Mouse (Mus musculus) neural tube, embryonic 10.5 days (tissue): ENCODE results near the gene Srgap2.

Experiments
- DNase-seq: peaks from one replicate; pipeline ENCODE4 v3.0.0-alpha.2; 2017; ENCODE audit warnings: low spot score; ENCODE audit errors: extremely low spot score

The Srgap2 gene

DNA sequence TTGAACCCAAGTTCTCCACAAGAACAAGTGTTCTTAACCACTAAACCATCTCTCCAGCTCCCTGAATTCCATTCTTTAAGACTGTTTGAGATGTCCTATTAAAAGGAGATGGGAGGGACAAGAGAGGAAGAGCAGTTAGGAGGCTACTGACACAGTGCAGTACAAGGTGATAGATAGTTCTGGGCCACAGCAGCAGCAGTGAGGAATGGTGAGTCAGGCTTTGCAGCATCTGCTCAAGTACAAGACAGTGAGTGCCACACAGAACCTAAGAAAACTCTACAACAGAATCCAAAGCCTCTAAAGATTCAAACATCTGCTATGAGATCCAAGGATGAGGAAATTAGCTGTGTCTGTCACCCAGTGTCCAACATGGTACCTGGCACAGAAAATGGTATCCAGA is 51.8 kb downstream of the Srgap2 start:
- DNase-seq, result no peak

DNA sequence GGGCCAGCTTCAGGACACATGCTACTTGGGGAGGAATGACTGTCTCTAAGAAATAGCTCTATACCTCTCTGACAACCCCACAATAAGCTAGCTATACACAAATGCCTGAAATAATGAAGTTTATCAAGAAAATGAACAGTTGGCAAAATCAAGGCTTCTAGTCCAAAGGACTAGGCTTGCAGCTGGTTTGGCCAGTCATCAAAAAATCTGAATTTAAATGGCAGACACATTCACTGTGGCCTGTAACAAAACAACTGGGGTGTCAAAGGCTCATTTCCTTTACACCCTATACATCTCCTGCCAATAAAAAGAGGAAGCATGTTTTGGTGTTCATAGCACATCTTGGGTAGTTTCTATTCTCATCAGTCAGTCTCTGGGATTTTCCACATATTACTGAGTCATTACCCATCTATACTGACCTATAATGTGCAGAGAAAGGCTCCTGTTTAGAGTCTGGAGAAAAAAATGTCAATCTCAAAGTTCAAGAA is 53.5 kb downstream of the Srgap2 start:
- DNase-seq, result no peak

DNA sequence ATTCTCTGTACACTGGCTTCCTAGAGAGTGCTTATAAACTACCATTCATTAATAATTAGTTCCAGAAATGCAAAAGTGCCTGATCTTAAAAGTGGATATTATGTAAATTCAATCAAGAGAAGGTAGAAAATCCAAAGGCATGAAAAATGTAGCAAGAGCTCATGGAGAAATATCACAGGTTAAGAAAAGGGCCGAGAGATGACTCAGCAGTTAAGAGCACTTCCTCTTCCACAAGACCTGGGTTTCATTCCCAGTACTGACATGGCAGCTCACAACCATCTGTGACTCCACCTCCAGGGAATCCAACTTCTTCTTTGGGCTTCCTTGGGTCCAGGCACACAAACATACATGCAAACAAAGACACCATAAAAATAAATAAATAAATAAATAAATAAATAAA is 56.6 kb downstream of the Srgap2 start:
- no peak for DNase-seq

DNA sequence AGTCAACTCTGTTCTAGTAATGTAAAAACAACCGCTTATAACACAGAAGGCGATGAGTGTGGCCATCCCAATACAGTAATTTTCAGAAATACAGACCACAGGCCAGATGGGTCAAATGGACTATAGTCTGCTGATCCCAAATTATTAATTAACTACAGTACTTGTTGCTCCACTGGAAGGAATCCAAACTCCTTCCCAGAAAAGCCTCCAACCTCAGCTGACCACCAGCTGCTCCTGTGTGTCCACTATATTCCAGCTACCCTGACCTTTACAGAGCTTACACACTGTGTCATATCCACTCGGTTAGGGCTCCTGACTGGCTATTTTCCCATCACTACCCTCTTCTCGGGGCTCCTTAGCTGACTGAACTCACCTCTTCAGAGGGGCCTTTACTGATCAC is 61.3 kb downstream of the Srgap2 start:
- no peak for DNase-seq

DNA sequence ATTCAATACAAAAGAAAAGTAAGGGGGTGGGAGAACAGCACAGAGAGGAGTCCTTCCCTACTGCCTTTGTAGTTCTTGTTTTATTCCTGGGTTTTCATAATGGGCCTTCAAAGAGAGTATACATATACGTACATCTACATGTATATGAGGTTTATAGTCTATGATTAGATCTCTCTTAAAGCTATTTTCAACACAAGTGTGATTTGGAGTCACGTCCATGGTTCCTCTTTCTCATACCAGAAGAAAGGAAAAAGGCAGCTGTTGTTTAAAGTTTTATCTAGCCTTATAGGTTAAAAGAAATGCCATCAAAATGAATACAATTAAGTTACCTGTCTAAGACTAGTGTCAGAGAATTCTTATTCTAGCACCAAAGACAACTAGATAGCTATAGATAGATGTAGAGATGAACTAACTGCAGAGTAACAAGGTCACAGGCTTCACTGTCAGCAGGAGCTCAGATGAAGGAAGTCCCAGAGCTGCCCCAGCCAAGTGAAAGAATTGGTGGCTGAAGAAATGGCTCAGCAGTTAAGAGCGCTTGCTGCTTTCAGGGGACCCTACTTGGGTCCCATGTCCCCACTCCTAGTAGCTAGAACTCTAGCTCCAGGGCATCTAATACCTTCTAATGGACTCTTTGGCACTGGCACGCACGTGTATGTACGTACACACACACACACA is 63.1 kb downstream of the Srgap2 start:
- no peak for DNase-seq

DNA sequence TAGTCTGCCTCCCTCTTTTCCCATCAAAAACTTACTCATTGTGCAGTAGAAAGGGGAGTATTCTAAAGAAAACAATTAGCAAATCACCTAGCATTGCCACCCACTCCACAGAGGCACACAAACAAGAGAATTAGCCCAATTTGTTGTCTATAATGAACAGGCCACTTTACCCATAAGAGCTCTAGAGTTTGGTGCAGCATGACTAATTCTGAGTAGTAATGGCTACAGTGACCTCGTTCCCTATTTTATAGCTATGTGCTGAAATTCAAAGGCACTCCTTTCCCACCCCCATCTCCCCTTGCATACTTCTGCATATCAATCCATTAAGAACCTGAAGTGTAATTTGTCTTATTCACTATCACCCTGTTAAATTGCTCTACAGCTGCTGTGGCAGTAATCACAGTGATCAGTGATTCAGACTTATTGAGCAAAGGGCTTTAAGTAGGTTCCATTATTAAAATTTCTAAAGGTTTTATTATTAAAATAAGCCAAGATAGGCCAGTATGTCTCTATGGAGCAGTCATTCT is 64.5 kb downstream of the Srgap2 start:
- no peak for DNase-seq

DNA sequence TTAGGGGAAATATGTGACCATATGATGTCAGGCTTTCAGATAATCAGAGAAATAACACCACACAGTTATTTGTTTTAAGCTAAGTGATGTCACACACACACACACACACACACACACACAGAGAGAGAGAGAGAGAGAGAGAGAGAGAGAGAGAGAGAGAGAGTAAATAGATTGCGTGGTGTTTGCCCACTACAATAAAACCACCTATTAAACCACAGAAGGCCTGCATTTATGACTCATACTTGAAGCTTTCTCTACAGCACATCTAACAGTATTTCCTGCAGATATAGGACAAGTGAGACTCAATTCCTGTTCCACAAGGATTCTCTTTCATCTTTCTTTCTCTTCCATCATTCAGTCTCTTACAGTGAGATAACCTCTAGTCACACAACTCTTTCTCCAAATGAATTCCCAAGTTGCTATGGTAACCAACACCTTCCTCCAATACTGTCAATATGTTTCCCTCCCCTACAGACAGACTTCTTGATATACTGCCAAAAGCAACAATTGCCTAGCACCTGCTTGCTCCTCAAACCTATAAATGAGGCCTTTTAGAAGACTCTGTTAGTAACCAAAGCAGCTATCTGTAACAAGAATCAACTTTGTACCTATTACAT is 66.1 kb downstream of the Srgap2 start:
- no peak for DNase-seq

DNA sequence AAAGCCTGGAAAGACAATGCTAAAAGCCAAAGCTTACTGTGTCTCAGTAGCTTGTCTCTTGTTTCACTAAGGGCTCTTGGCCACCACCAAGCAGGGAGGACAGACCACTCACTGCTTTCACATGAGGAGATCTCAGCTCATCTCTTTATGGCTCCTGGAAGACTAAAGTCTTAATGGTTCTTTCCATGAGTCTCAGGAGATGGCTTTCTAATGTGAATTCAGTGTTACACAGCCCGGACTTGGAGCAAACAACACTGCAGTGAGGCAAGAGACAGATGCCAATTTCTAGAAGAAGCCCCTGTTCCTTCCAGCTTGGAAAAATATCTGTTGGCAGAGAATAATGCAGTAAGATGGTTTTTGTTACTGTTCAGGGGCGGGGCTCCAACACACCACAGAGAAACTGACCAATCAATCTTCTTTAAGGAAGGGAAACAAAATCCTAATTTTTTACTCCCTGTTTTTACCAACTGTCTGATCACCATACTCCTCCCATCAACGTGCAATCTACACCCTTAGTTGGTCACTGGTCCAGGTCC is 71.7 kb downstream of the Srgap2 start:
- DNase-seq, result no peak

DNA sequence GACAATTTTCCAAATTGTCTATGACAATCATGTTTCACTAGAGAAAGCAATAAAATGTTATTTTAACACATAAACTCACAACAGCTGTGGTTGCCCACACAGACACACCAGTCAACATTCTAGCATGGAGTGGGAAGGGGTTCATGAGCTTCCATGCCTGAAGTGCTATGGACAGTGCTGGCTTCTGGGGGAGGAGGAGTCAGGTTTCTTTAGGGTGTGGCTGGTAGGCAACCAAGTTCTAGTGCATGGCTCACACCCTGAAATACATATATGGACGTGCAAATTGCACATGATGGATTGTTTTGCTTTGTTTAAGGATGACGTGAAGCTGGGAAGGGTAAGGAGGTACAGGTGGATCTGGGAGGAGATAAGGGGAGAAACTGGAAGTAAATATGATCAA is 72.8 kb downstream of the Srgap2 start:
- no peak for DNase-seq

DNA sequence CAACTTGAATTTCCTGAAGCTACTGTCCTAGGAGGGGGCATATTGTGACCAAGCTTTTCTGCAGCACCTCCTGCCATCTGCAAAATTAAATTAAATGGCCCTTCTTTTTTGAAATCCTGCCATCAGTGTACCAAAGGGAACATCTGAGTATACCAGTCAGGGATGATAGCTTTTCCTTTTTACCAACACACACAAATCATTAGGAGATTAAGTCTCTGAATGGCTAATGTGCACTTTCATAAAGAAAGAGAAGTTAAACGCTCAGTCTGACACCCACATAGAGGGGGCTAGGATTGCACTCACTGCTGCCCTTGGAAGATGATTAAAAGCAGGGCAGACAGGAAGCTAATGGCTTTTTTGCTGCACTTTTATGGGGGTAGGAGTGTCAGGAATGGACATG is 73.8 kb downstream of the Srgap2 start:
- DNase-seq, result no peak

DNA sequence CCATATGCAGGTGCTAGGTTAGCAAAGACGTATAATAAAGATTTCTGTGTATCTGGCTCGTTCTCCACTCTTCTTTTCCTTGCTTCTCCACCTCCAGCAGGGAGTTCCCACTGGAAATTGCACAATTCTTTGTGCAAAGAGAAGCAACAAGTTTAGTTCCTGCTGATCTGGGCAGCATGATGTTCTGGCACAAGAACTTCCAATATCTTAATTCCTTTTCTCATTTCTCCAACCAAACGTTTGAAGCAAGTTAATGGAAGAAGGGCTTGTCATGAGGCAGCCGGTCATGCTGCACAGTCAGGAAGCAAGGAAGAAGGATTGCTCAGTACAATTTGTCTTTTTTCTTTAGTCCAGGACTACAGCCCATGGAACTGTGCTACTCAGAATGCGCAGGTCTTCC is 78.8 kb downstream of the Srgap2 start:
- DNase-seq, result no peak

DNA sequence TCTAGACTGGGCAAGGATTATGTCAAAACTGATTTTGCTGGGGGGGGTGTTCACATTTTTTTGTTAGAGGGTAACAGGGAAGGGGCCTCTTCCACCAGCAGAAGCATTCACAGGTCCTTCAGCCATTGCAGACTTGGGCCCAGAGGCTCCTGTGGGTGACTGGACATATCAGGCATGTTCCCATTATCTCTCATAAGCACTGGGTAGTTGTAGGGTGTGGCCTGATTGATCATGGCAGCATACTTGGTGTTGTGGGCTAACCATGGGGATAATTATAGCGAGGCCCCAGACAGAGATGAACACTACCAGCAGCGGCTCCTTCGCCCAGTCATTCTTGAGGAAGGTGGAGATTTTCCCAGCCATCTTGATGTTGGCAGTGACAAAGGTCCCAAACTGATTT is 79.8 kb downstream of the Srgap2 start:
- no peak for DNase-seq

DNA sequence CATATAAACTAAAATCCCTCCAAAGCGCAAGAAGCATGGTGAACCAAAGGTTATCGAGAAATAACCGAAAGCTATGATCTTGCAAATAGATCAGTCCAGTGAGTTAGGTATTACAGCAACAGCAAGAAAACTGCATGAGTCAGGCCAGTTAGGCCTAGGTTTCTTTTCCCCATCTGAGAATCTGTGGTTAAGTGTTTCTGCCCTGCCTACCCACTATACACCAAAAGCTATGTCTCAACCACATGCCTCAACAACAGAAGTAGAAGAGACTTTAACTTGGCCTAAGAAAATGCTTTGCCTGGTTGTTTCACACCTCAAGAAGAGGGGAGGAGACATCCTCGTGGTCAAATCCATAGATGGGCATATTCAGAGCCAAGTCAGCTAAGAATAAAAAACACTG is 80.6 kb downstream of the Srgap2 start:
- no peak for DNase-seq

DNA sequence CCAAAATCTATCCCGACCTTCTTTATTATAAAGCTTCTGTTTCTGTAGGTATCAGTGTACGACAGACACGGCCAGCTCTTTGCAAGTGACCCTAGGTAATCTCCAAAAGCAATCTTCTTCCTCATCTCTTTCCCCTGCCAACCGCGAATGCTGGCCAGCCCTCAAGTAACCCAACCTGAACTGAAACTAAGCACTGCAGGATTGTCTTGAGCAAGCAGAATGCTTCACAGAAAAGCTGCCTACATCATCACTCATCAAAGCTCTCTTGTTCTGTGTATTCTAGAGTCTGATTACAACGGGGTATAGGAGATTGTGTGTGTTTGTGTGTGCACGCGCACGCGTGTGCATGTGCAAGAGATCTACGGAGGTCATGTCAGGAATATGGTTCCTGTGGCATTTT is 88.6 kb downstream of the Srgap2 start:
- no peak for DNase-seq

DNA sequence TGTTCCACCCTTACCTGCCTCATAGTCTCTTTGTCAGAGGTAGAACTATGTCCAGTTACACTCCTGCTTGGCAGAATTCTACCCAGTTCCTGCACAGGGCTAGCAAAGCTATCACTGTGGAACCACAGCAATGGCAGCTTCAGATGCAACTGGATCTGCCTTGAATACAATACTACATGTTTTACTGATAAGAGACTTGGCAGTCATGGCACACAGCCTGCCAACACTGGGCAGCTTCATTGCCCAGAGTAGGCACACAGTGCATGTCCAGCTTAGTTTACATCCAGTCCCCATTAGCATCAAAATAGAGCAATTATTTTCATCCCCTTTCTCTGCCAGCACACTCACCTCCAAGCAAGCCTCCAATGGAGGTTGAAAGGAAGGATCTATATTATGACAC is 89.2 kb downstream of the Srgap2 start:
- no peak for DNase-seq

DNA sequence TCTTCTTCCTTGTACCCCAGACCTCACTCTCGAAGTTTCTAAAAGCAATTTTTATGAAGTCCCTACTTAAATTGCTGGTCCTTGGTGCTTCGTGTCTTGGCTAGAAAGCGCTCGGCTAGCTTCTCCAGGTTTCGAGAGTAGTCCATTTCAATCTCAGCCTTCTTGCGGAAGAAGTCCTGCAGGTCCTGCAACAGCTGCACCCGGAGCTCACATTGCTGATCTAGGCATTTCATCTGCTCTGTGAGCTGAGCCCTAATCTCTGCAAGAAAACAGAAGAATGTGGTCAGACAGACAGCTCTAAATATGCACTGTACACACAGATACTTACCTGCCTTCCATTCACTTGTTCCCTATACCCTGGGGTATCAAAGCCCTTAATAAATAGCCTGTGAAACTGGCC is 90.5 kb downstream of the Srgap2 start:
- no peak for DNase-seq

DNA sequence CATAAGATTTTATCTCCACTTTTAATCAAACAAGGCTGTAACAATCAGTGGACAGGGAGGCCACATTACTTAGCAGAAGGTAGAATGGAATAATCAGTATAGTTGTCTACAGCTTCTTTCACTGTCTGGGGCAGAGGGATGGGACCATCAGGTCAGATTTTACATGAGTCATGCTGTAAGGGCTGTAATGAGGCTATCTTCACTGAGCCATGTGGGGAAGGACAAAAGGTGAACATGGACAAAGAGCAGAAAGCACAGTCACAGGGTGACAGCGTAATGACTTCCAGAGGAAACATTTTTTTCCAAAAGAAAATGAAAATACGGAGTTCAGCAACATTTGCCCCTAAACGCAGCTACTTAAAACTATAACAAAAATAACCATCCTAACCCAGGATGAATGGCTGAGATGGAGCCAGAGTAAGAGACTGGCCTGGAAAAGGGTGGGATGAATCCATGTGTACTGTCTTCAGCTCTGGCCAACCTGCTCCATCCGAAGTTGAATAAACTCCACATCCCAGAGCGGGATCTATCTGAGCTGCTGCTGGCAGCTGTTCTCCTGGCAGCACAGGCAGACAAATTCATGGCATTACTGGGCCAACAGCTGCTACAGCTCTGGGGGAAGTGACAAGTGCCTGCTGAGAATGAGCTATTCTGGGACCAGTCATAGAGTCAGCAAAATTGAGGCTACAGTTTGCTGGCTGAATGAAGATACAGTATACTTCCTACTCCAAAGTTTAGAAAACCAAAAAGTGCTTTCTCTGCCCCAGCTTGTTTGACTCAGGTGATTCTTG is 95.5 kb downstream of the Srgap2 start:
- no peak for DNase-seq

DNA sequence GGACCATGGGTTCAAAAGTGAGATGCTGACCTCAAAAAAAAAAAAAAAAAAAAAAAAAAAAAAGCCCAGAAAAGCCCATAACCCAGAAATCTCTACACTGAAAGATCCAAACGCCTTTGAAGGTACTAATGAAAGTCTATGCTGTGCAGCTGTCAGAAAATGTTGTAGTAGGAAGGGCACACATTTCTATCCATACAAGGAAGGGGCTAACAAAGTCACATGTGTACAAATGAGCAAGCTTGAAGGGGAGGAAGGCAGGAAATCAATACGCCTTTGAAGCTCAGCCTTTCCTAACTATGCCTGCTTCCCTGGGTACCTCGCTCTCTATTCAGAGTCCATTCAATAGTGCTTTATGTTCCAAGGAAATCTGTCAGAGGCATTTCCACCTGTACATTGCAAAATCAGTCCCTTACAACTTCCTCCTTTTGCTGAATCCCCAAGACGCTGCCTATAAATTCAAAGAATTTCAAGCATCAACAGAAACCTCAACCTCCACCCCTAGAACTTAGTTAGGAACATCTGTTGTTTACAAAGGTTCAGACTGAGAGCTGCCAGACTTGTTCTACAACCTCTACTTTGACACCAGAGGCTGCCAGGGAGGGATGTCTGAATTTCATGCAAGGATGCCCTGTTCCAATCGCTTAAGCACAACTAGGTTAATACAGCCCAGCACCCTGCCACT is 99.9 kb downstream of the Srgap2 start:
- no peak for DNase-seq

DNA sequence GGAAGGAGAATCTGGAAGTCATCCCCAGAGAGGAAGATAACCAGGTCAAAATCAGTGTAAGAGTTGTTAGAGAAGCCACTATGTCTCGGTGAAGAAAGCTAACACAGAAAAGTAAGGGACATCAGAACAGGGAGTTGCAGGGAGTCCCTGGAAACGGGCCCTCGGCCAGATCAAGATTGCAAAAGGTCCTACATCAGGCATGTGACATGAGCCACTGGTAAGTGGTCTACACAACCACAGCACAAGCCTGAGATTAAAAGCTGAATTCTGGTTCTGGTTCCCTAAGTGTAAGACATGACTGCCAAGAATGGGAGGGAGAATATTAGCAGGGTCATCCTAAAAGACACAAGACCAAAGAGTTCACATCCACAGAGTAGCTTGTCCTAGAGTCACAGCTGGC is 104.1 kb downstream of the Srgap2 start:
- DNase-seq, result no peak

DNA sequence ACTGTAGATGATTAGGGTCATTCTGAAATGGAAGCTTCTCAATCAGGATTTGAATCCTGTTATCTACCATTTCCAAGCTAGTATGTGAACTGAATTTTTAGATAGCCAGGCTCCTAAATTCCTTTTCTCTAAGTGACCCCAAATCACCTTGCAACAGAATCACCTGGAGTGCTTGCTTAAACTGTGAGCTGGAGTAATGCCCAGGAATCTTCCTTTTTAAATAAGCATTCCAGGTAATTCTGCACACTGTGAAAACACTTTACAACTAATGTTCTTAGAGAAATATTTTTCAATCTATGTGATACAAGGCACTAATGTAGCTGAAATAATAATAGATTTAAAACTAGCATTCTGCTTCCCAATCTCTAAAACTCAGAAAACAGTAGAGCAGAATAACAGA is 106.0 kb downstream of the Srgap2 start:
- DNase-seq, result no peak

DNA sequence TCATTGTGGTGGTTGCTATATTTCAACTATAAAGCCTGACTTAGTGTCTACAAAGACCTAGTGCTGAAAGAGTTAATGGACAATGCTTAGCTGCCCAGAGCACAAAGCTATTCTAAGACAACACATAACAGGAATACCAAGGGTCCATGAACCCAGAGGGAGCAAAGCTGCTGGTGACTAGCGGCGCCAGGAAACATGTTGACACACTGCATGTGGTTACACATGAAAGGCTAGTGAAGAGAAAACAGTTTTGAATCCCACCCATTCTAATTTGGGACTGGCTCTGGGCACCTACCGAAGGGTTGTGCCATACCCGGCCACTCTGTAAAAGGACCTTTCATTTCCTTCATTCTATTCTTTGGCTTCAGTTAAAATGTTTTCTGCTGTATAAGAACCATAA is 106.5 kb downstream of the Srgap2 start:
- DNase-seq, result no peak

DNA sequence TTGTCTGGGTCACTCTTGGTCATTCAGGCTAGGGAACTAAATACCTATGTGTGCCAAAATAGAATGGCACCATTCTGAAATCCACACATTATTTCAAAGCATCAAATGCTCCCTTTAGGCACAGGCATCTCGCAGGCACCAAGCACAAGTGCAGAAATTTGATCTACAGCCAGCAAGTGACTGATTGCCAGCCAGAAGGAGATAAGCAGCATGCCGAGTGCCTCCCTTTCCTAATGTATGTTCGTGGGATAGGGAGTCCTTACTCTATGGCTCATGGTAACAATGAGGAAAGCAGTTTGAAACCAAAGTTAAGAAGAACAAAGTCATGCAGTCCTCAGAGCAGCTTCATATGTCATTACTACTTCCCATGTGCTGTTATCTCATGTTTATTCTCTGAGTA is 107.8 kb downstream of the Srgap2 start:
- no peak for DNase-seq
